Mouse (Mus musculus) forebrain, embryonic 10.5 days (tissue): ENCODE measurements around the gene Shisal1. TPM values are rescaled to one million over a fixed set of nuclear protein-coding genes. Genes with fewer than 3 reads are reported as not detected.

Experiments used
- DNase-seq: peaks from one replicate; pipeline ENCODE4 v3.0.0-alpha.2; 2017; ENCODE audit warnings: low spot score; ENCODE audit errors: extremely low spot score
- H3K27ac ChIP-seq: fragments of 300-500 bp; sonication (generic); 2 replicates; pipeline ENCODE4 v1.5.1; 2016; ENCODE audit warnings: mild to moderate bottlenecking
- H3K27me3 ChIP-seq: fragments of 300-500 bp; sonication (generic); 2 replicates; pipeline ENCODE4 v1.6.1; 2016; ENCODE audit warnings: mild to moderate bottlenecking; ENCODE audit not compliant: poor library complexity, severe bottlenecking
- H3K36me3 ChIP-seq: fragments of 300-500 bp; sonication (generic); replicated peaks from 2 replicates; pipeline ENCODE4 v1.6.1; 2016; ENCODE audit warnings: mild to moderate bottlenecking, moderate library complexity
- H3K4me1 ChIP-seq: fragments of 300-500 bp; sonication (generic); 2 replicates; pipeline ENCODE4 v1.6.1; 2016
- H3K4me3 ChIP-seq: fragments of 300-500 bp; sonication (generic); 2 replicates; pipeline ENCODE4 v1.5.1; 2016; ENCODE audit warnings: mild to moderate bottlenecking, moderate library complexity
- H3K9me3 ChIP-seq: fragments of 300-500 bp; sonication (generic); 2 replicates; pipeline ENCODE4 v1.6.1; 2016; ENCODE audit warnings: mild to moderate bottlenecking, moderate library complexity
- WGBS: fragments of 180-500 bp; shearing (Covaris S2); methylation state at CpG from one replicate; pipeline ENCODE4 v1.1.7; 2016; 5-methylcytosine and 5-hydroxymethylcytosine counted together
- polyA plus RNA-seq: library from polyadenylated mRNA; unstranded; fragments of >200 nt; fragmentation: Nextera tagmentation; extraction: Ambion mirVana; gene quantifications from 2 replicates; pipeline ENCODE4 v1.2.1, GENCODE M21; 2016

Shisal1 gene
- polyA plus RNA-seq, 1 experiment from 2014 or later: 1.0 TPM

- 86% methylated on average over 5 of the region's 5 CpGs for WGBS
- Histone ChIP-seq H3K27ac (no peak overlapping the region), H3K4me1 (peaks cover 12% of the 10 kb centered on the region), H3K4me3 (no peak overlapping the region), H3K9me3 (peaks cover 14% of the 10 kb centered on the region), H3K27me3 (no peaks in the 10 kb centered on the region), H3K36me3 (no peaks in the 10 kb centered on the region)
- DNase-seq: no peak
These were observed 54.1 kb downstream of the Shisal1 start for GRCm38 (mm10) chr15:84392840-84393239.

GRCm38 (mm10) chr15:84392131-84392530, 54.8 kb downstream of the Shisal1 start:
- WGBS: 95% methylated on average over 4 of the region's 4 CpGs

GRCm38 (mm10) chr15:84388698-84389131, 58.2 kb downstream of the Shisal1 start:
- DNase-seq: no peak
- peaks cover 27% of the 10 kb centered on the region for H3K9me3 ChIP-seq
- no peaks in the 10 kb centered on the region for H3K27me3 ChIP-seq
- no peak overlapping the region for H3K4me3 ChIP-seq
- H3K36me3 ChIP-seq: no peaks in the 10 kb centered on the region
- H3K4me1 ChIP-seq: peaks cover 6% of the 10 kb centered on the region
- H3K27ac ChIP-seq: no peak overlapping the region
- 96% methylated on average over 8 of the region's 8 CpGs for WGBS

More at GRCm38 (mm10) chr15:84392131-84392530, 54.8 kb downstream of the Shisal1 start:
- no peaks in the 10 kb centered on the region for H3K27me3 ChIP-seq
- DNase-seq: no peak
- no peak overlapping the region for H3K4me3 ChIP-seq
- H3K36me3 ChIP-seq: no peaks in the 10 kb centered on the region
- peaks cover 21% of the 10 kb centered on the region for H3K9me3 ChIP-seq
- peaks cover 6% of the 10 kb centered on the region for H3K4me1 ChIP-seq
- no peak overlapping the region for H3K27ac ChIP-seq

GRCm38 (mm10) chr15:84385995-84386565, 60.8 kb downstream of the Shisal1 start:
- Histone ChIP-seq H3K27me3 (no peaks in the 10 kb centered on the region), H3K36me3 (no peaks in the 10 kb centered on the region), H3K4me3 (no peak overlapping the region), H3K4me1 (no peaks in the 10 kb centered on the region), H3K9me3 (peaks cover 23% of the 10 kb centered on the region), H3K27ac (no peak overlapping the region)
- DNase-seq: no peak
- WGBS: 92% methylated on average over 8 of the region's 8 CpGs

- no peaks in the 10 kb centered on the region for H3K36me3 ChIP-seq
- DNase-seq: no peak
- no peaks in the 10 kb centered on the region for H3K27me3 ChIP-seq
- 90% methylated on average over 9 of the region's 9 CpGs for WGBS
- H3K9me3 ChIP-seq: peaks cover 21% of the 10 kb centered on the region
- H3K27ac ChIP-seq: no peak overlapping the region
- no peak overlapping the region for H3K4me3 ChIP-seq
- H3K4me1 ChIP-seq: 0 out of 2 replicates have a peak, but pooled peaks cover 3% of the 10 kb centered on the region
These were observed 62.8 kb downstream of the Shisal1 start for GRCm38 (mm10) chr15:84384066-84384465.

GRCm38 (mm10) chr15:84380181-84380580, 66.7 kb downstream of the Shisal1 start:
- 83% methylated on average over 10 of the region's 10 CpGs for WGBS
- H3K36me3 ChIP-seq: no peaks in the 10 kb centered on the region
- no peaks in the 10 kb centered on the region for H3K27me3 ChIP-seq
- H3K9me3 ChIP-seq: peaks cover 4% of the 10 kb centered on the region
- peaks cover 7% of the 10 kb centered on the region; the same call in 1 of the 2 replicates for H3K4me1 ChIP-seq
- H3K4me3 ChIP-seq: no peak overlapping the region
- H3K27ac ChIP-seq: no peak overlapping the region
- DNase-seq: no peak

- Histone ChIP-seq H3K36me3 (no peaks in the 10 kb centered on the region), H3K4me3 (no peak overlapping the region), H3K4me1 (peaks cover 7% of the 10 kb centered on the region; the same call in 1 of the 2 replicates), H3K27ac (0 out of 2 replicates have a peak overlapping the region, but pooled peaks have one; percentile 40), H3K27me3 (no peaks in the 10 kb centered on the region), H3K9me3 (peaks cover 16% of the 10 kb centered on the region)
- WGBS: 87% methylated on average over 9 of the region's 9 CpGs
- no peak for DNase-seq
These were observed 68.2 kb downstream of the Shisal1 start for GRCm38 (mm10) chr15:84378734-84379133.

GRCm38 (mm10) chr15:84372801-84373200, 74.1 kb downstream of the Shisal1 start:
- H3K27me3 ChIP-seq: no peaks in the 10 kb centered on the region
- no peak overlapping the region for H3K27ac ChIP-seq
- peaks cover 16% of the 10 kb centered on the region for H3K9me3 ChIP-seq
- H3K4me3 ChIP-seq: no peak overlapping the region
- WGBS: 74% methylated on average over 5 of the region's 5 CpGs
- H3K4me1 ChIP-seq: 0 out of 2 replicates have a peak, but pooled peaks cover 6% of the 10 kb centered on the region
- no peak for DNase-seq
- no peaks in the 10 kb centered on the region for H3K36me3 ChIP-seq

GRCm38 (mm10) chr15:84367402-84367801, 79.5 kb downstream of the Shisal1 start:
- WGBS: 85% methylated on average over 8 of the region's 8 CpGs
- H3K36me3 ChIP-seq: no peaks in the 10 kb centered on the region
- H3K4me1 ChIP-seq: peaks cover 9% of the 10 kb centered on the region; the same call in 1 of the 2 replicates
- no peak overlapping the region for H3K27ac ChIP-seq
- no peak overlapping the region for H3K4me3 ChIP-seq
- peaks cover 3% of the 10 kb centered on the region; the same call in 1 of the 2 replicates for H3K9me3 ChIP-seq
- no peak for DNase-seq
- H3K27me3 ChIP-seq: no peaks in the 10 kb centered on the region

- WGBS: 93% methylated on average over 10 of the region's 10 CpGs
These were observed 80.3 kb downstream of the Shisal1 start for GRCm38 (mm10) chr15:84366574-84366989.

GRCm38 (mm10) chr15:84365675-84366381, 81.1 kb downstream of the Shisal1 start:
- Histone ChIP-seq H3K27ac (peak overlapping the region; percentile 31; the same call in 1 of the 2 replicates), H3K27me3 (no peaks in the 10 kb centered on the region)
- no peak for DNase-seq

More at GRCm38 (mm10) chr15:84366574-84366989, 80.3 kb downstream of the Shisal1 start:
- Histone ChIP-seq H3K4me3 (no peak overlapping the region), H3K9me3 (peaks cover 8% of the 10 kb centered on the region; the same call in 1 of the 2 replicates), H3K27ac (no peak overlapping the region), H3K27me3 (no peaks in the 10 kb centered on the region), H3K36me3 (no peaks in the 10 kb centered on the region), H3K4me1 (peaks cover 9% of the 10 kb centered on the region; the same call in 1 of the 2 replicates)
- DNase-seq: no peak

GRCm38 (mm10) chr15:84364746-84365145, 82.2 kb downstream of the Shisal1 start:
- DNase-seq: no peak
- WGBS: 93% methylated on average over 3 of the region's 3 CpGs
- Histone ChIP-seq H3K9me3 (peaks cover 8% of the 10 kb centered on the region; the same call in 1 of the 2 replicates), H3K27ac (no peak overlapping the region), H3K4me3 (no peak overlapping the region), H3K4me1 (peaks cover 18% of the 10 kb centered on the region; the same call in 1 of the 2 replicates), H3K36me3 (no peaks in the 10 kb centered on the region), H3K27me3 (no peaks in the 10 kb centered on the region)

More at GRCm38 (mm10) chr15:84365675-84366381, 81.1 kb downstream of the Shisal1 start:
- Histone ChIP-seq H3K9me3 (peaks cover 8% of the 10 kb centered on the region; the same call in 1 of the 2 replicates), H3K4me3 (no peak overlapping the region), H3K36me3 (no peaks in the 10 kb centered on the region), H3K4me1 (peaks cover 13% of the 10 kb centered on the region; the same call in 1 of the 2 replicates)
- 87% methylated on average over 17 of the region's 17 CpGs for WGBS

- DNase-seq: no peak
- Histone ChIP-seq H3K27me3 (no peaks in the 10 kb centered on the region), H3K9me3 (no peaks in the 10 kb centered on the region), H3K4me1 (peaks cover 23% of the 10 kb centered on the region), H3K27ac (no peak overlapping the region), H3K4me3 (no peak overlapping the region), H3K36me3 (no peaks in the 10 kb centered on the region)
- 89% methylated on average over 5 of the region's 5 CpGs for WGBS
These were observed 91.8 kb downstream of the Shisal1 start for GRCm38 (mm10) chr15:84355081-84355480.
